Mouse (Mus musculus) liver, embryonic 11.5 days (tissue): ENCODE data around the gene Lrrc47. TPM values are rescaled to one million over a fixed set of nuclear protein-coding genes. Genes with fewer than 3 reads are reported as not detected.

ENCODE experiments used
- ATAC-seq: fragments of 200-750 bp; cut with Nextera tagmentation; replicated peaks from 2 replicates; pipeline ENCODE4 v1.8.0; 2017; ENCODE audit warnings: moderate number of reproducible peaks, mild to moderate bottlenecking, moderate TSS enrichment, moderate library complexity; ENCODE audit not compliant: low FRiP score
- DNase-seq: peaks from one replicate; pipeline ENCODE4 v3.0.0-alpha.2; 2017; ENCODE audit warnings: low spot score
- H3K27ac ChIP-seq: fragments of 300-500 bp; sonication (generic); 2 replicates; pipeline ENCODE4 v1.5.1; 2014; ENCODE audit warnings: mild to moderate bottlenecking, low read depth, low read length, control low read depth
- H3K27me3 ChIP-seq: fragments of 300-500 bp; sonication (generic); replicated peaks from 2 replicates; pipeline ENCODE4 v1.6.1; 2014; ENCODE audit warnings: low read length, mixed read lengths; ENCODE audit not compliant: control insufficient read depth, insufficient read depth
- H3K36me3 ChIP-seq: fragments of 300-500 bp; sonication (generic); 2 replicates; pipeline ENCODE4 v1.6.1; 2014; ENCODE audit warnings: mild to moderate bottlenecking, low read length, moderate library complexity, mixed read lengths; ENCODE audit not compliant: control insufficient read depth, insufficient read depth
- H3K4me1 ChIP-seq: fragments of 300-500 bp; sonication (generic); replicated peaks from 2 replicates; pipeline ENCODE4 v1.6.1; 2014; ENCODE audit warnings: low read length, mixed read lengths; ENCODE audit not compliant: control insufficient read depth, insufficient read depth
- H3K4me2 ChIP-seq: fragments of 300-500 bp; sonication (generic); 2 replicates; pipeline ENCODE4 v1.6.1; 2014; ENCODE audit warnings: mild to moderate bottlenecking, control low read depth, moderate library complexity
- H3K4me3 ChIP-seq: fragments of 300-500 bp; sonication (generic); 2 replicates; pipeline ENCODE4 v1.5.1; 2014; ENCODE audit warnings: low read depth, low read length, control low read depth
- H3K9ac ChIP-seq: fragments of 300-500 bp; sonication (generic); 2 replicates; pipeline ENCODE4 v1.6.1; 2014; ENCODE audit warnings: low read depth, low read length, control low read depth
- H3K9me3 ChIP-seq: fragments of 300-500 bp; sonication (generic); 2 replicates; pipeline ENCODE4 v1.6.1; 2016; ENCODE audit warnings: low read length, inconsistent platforms, mixed read lengths; ENCODE audit not compliant: control insufficient read depth
- WGBS: fragments of 180-500 bp; shearing (Covaris S2); extraction: QIAGEN DNeasy Blood & Tissue Kit; methylation state at CpG from one replicate; pipeline ENCODE4 v1.1.7; 2014; 5-methylcytosine and 5-hydroxymethylcytosine counted together
- polyA plus RNA-seq: library from polyadenylated mRNA; unstranded; fragments of >200 nt; fragmentation: Nextera tagmentation; extraction: Ambion mirVana; gene quantifications from 2 replicates; pipeline ENCODE4 v1.2.1, GENCODE M21; 2014

The Lrrc47 gene
- polyA plus RNA-seq, 1 experiment from 2014 or later = 20.3 TPM

- Histone ChIP-seq H3K9ac (no peak overlapping the region), H3K9me3 (no peaks in the 10 kb centered on the region), H3K36me3 (peaks cover 9% of the 10 kb centered on the region; the same call in 1 of the 2 replicates), H3K27me3 (no peaks in the 10 kb centered on the region), H3K4me1 (peaks cover 6% of the 10 kb centered on the region), H3K27ac (no peak overlapping the region), H3K4me3 (no peak overlapping the region), H3K4me2 (no peak overlapping the region)
- ATAC-seq (no peak), DNase-seq (no peak)
- 86% methylated on average over 10 of the region's 10 CpGs for WGBS
Observed at GRCm38 (mm10) chr4:153979243-153979642, 32.3 kb upstream of the Lrrc47 start.

- Histone ChIP-seq H3K4me3 (no peak overlapping the region), H3K9me3 (no peaks in the 10 kb centered on the region), H3K4me1 (peaks cover 6% of the 10 kb centered on the region), H3K27me3 (no peaks in the 10 kb centered on the region), H3K9ac (no peak overlapping the region), H3K4me2 (no peak overlapping the region), H3K27ac (no peak overlapping the region), H3K36me3 (peaks cover 13% of the 10 kb centered on the region; the same call in 1 of the 2 replicates)
- WGBS = 84% methylated on average over 11 of the region's 11 CpGs
- DNase-seq (no peak), ATAC-seq (no peak)
Observed at GRCm38 (mm10) chr4:153980470-153980869, 31.1 kb upstream of the Lrrc47 start.

GRCm38 (mm10) chr4:153992715-153993114, 18.8 kb upstream of the Lrrc47 start:
- Histone ChIP-seq H3K27ac (no peak overlapping the region), H3K9me3 (no peaks in the 10 kb centered on the region), H3K4me3 (no peak overlapping the region), H3K27me3 (no peaks in the 10 kb centered on the region), H3K9ac (no peak overlapping the region), H3K4me2 (no peak overlapping the region), H3K36me3 (peaks cover 49% of the 10 kb centered on the region), H3K4me1 (no peaks in the 10 kb centered on the region)
- no peak for DNase-seq
- WGBS = 90% methylated on average over 10 of the region's 10 CpGs
- no peak for ATAC-seq

GRCm38 (mm10) chr4:153993505-153993904, 18.0 kb upstream of the Lrrc47 start:
- DNase-seq = no peak
- Histone ChIP-seq H3K9ac (no peak overlapping the region), H3K4me1 (no peaks in the 10 kb centered on the region), H3K27me3 (no peaks in the 10 kb centered on the region), H3K36me3 (peaks cover 47% of the 10 kb centered on the region), H3K4me2 (no peak overlapping the region), H3K4me3 (no peak overlapping the region), H3K27ac (no peak overlapping the region), H3K9me3 (no peaks in the 10 kb centered on the region)
- no peak for ATAC-seq
- 85% methylated on average over 8 of the region's 8 CpGs for WGBS

GRCm38 (mm10) chr4:154005488-154005887, 6.0 kb upstream of the Lrrc47 start:
- Histone ChIP-seq H3K27ac (no peak overlapping the region), H3K27me3 (no peaks in the 10 kb centered on the region), H3K4me1 (no peaks in the 10 kb centered on the region), H3K9ac (no peak overlapping the region), H3K4me3 (no peak overlapping the region), H3K9me3 (no peaks in the 10 kb centered on the region), H3K4me2 (no peak overlapping the region), H3K36me3 (peaks cover 19% of the 10 kb centered on the region)
- no peak for ATAC-seq
- 94% methylated on average over 5 of the region's 5 CpGs for WGBS
- no peak for DNase-seq

GRCm38 (mm10) chr4:154006264-154006663, 5.3 kb upstream of the Lrrc47 start:
- DNase-seq = no peak
- Histone ChIP-seq H3K36me3 (peaks cover 19% of the 10 kb centered on the region), H3K9ac (no peak overlapping the region), H3K4me1 (no peaks in the 10 kb centered on the region), H3K4me3 (no peak overlapping the region), H3K27me3 (no peaks in the 10 kb centered on the region), H3K27ac (no peak overlapping the region), H3K4me2 (no peak overlapping the region), H3K9me3 (no peaks in the 10 kb centered on the region)
- 94% methylated on average over 6 of the region's 6 CpGs for WGBS
- ATAC-seq = no peak

GRCm38 (mm10) chr4:154007759-154008158, 3.8 kb upstream of the Lrrc47 start:
- H3K4me2 ChIP-seq = no peak overlapping the region
- ATAC-seq = no peak
- H3K27ac ChIP-seq = no peak overlapping the region; the same call in 1 of the 2 replicates
- H3K4me1 ChIP-seq = peaks cover 3% of the 10 kb centered on the region
- H3K36me3 ChIP-seq = peaks cover 13% of the 10 kb centered on the region
- H3K27me3 ChIP-seq = no peaks in the 10 kb centered on the region
- 86% methylated on average over 4 of the region's 4 CpGs for WGBS
- no peak overlapping the region for H3K4me3 ChIP-seq
- no peaks in the 10 kb centered on the region for H3K9me3 ChIP-seq
- no peak for DNase-seq
- no peak overlapping the region for H3K9ac ChIP-seq

GRCm38 (mm10) chr4:154010907-154011645, 455 bp upstream of the Lrrc47 start:
- peak overlapping the region; percentile 95 for H3K9ac ChIP-seq
- H3K27me3 ChIP-seq = no peaks in the 10 kb centered on the region
- peaks cover 17% of the 10 kb centered on the region for H3K4me1 ChIP-seq
- H3K9me3 ChIP-seq = no peaks in the 10 kb centered on the region
- 27% methylated on average over 13 of the region's 13 CpGs for WGBS
- DNase-seq = no peak
- H3K27ac ChIP-seq = peak overlapping the region; percentile 64; the same call in 1 of the 2 replicates
- peak overlapping the region; percentile 100 for H3K4me3 ChIP-seq
- peaks cover 16% of the 10 kb centered on the region for H3K36me3 ChIP-seq
- peak; percentile 58 for ATAC-seq
- peak overlapping the region; percentile 98 for H3K4me2 ChIP-seq
